Mouse (Mus musculus) left cerebral cortex, adult 2 months (tissue): ENCODE results near the gene Kif5a. TPM values are rescaled to one million over a fixed set of nuclear protein-coding genes. Genes with fewer than 3 reads are reported as not detected.

ENCODE experiments used
- DNase-seq, 2 experiments: peaks; one replicate each; pipeline ENCODE4 v3.0.0; 2021 to 2022; ENCODE audit warnings: low spot score in 2 of 2, mixed read lengths in 1 of 2; ENCODE audit errors: extremely low spot score in 1 of 2
- H3K27ac ChIP-seq: fragments of 200-600 bp; 2 replicates; pipeline ENCODE4 v1.8.1; 2022
- H3K4me3 ChIP-seq: fragments of 200-600 bp; 2 replicates; pipeline ENCODE4 v1.8.1; 2022
- CTCF ChIP-seq: fragments of 200-600 bp; IDR thresholded peaks from 2 replicates; pipeline ENCODE4 v1.8.1; 2022; ENCODE audit warnings: antibody characterized with exemption, mild to moderate bottlenecking, moderate library complexity
- intact Hi-C: fragments of 180-260 bp; cut with DNase I; formaldehyde crosslinking; loops from one replicate; pipeline ENCODE4 v1.15.1; 2025
- total RNA-seq, 2 experiments: library from RNA; stranded (reverse); gene quantifications; 2 replicates each; pipeline ENCODE4 v1.2.3; 2021

Gene Kif5a
- total RNA-seq, 2 experiments from 2014 or later: 1,016 to 1,023 TPM

- no peak for TF ChIP-seq CTCF
- H3K27ac ChIP-seq: peak overlapping the region; percentile 92
- intact Hi-C loops: loop anchor here (2.0 kb wide), 1 partner anchor 39 kb away; no protein-coding TSS in a partner anchor
- H3K4me3 ChIP-seq: peak overlapping the region; percentile 84
- peak; percentile 61 to 70 for DNase-seq
These were observed 75.6 kb downstream of the Kif5a start for GRCm38 (mm10) chr10:127187371-127188078.

- intact Hi-C loops: no loop called here
- no peak for DNase-seq
- TF ChIP-seq CTCF: peak; percentile 47
- no peak overlapping the region for H3K27ac ChIP-seq
- H3K4me3 ChIP-seq: no peak overlapping the region
These were observed 76.7 kb downstream of the Kif5a start for GRCm38 (mm10) chr10:127186451-127186850.

GRCm38 (mm10) chr10:127185506-127185905 is 77.6 kb downstream of the Kif5a start:
- no peak overlapping the region for H3K27ac ChIP-seq
- TF ChIP-seq CTCF: no peak
- intact Hi-C loops: no loop called here

GRCm38 (mm10) chr10:127185101-127185500 is 78.0 kb downstream of the Kif5a start:
- Histone ChIP-seq H3K27ac (no peak overlapping the region), H3K4me3 (no peak overlapping the region)
- intact Hi-C loops: no loop called here
- no peak for TF ChIP-seq CTCF
- no peak for DNase-seq

More at GRCm38 (mm10) chr10:127185506-127185905, 77.6 kb downstream of the Kif5a start:
- no peak overlapping the region for H3K4me3 ChIP-seq
- DNase-seq: no peak

- TF ChIP-seq CTCF: no peak
- intact Hi-C loops: no loop called here
- H3K4me3 ChIP-seq: no peak overlapping the region
- no peak for DNase-seq
- H3K27ac ChIP-seq: no peak overlapping the region
These were observed 79.4 kb downstream of the Kif5a start for GRCm38 (mm10) chr10:127183759-127184158.

GRCm38 (mm10) chr10:127182624-127183023 is 80.5 kb downstream of the Kif5a start:
- no peak overlapping the region for H3K4me3 ChIP-seq
- intact Hi-C loops: no loop called here
- no peak overlapping the region for H3K27ac ChIP-seq
- no peak for DNase-seq
- TF ChIP-seq CTCF: no peak

GRCm38 (mm10) chr10:127181566-127181965 is 81.6 kb downstream of the Kif5a start:
- Histone ChIP-seq H3K27ac (no peak overlapping the region), H3K4me3 (no peak overlapping the region)
- no peak for TF ChIP-seq CTCF
- intact Hi-C loops: no loop called here
- DNase-seq: no peak

GRCm38 (mm10) chr10:127180695-127181047 is 82.5 kb downstream of the Kif5a start:
- no peak overlapping the region for H3K4me3 ChIP-seq
- DNase-seq: no peak
- peak overlapping the region; percentile 65; the same call in 1 of the 2 replicates for H3K27ac ChIP-seq
- intact Hi-C loops: no loop called here
- TF ChIP-seq CTCF: no peak

GRCm38 (mm10) chr10:127179871-127180694 is 83.1 kb downstream of the Kif5a start, which contains the start of gene Slc26a10:
Slc26a10 (minus strand) TSS chr10:127180645.
- intact Hi-C loops: no loop called here
- TF ChIP-seq CTCF: no peak
- Histone ChIP-seq H3K4me3 (peak within 1 kb of the TSS; percentile 19), H3K27ac (peak within 1 kb of the TSS; percentile 65)
- DNase-seq: peak; percentile 59 to 70

- TF ChIP-seq CTCF: no peak
- peak; percentile 13 to 20 for DNase-seq
- Histone ChIP-seq H3K27ac (no peak overlapping the region), H3K4me3 (peak overlapping the region; percentile 39)
- intact Hi-C loops: no loop called here
These were observed 84.7 kb downstream of the Kif5a start for GRCm38 (mm10) chr10:127178286-127179027.

GRCm38 (mm10) chr10:127177719-127178118 is 85.4 kb downstream of the Kif5a start:
- DNase-seq: peak; percentile 70 to 80
- peak overlapping the region; percentile 39 for H3K4me3 ChIP-seq
- TF ChIP-seq CTCF: peak; percentile 88
- no peak overlapping the region for H3K27ac ChIP-seq
- intact Hi-C loops: loop anchor here (2.0 kb wide), 1 partner anchor 51 kb away; no protein-coding TSS in a partner anchor
